Mouse (Mus musculus): ENCODE data around the gene Pacrg. TPM values are rescaled to one million over a fixed set of nuclear protein-coding genes. Genes with fewer than 3 reads are reported as not detected.

Gene Pacrg
- polyA plus RNA-seq, 1 experiment from 2014 or later: 4.1 TPM

GRCm38 (mm10) chr17:10425311-10425710 is 414.8 kb downstream of the Pacrg start:
- Histone ChIP-seq H3K4me3 (no peak overlapping the region), H3K27ac (no peak overlapping the region), H3K27me3 (no peaks in the 10 kb centered on the region), H3K36me3 (ENCODE audit: poor library complexity, severe bottlenecking) (no peaks in the 10 kb centered on the region), H3K9me3 (replicated peaks) (no peaks in the 10 kb centered on the region), H3K4me1 (no peaks in the 10 kb centered on the region), H3K9ac (no peak overlapping the region), H3K4me2 (no peak overlapping the region)
- 86% methylated on average over 5 of the region's 5 CpGs for WGBS
- no peak for ATAC-seq

- H3K9ac ChIP-seq: no peak overlapping the region
- H3K9me3 ChIP-seq (replicated peaks): no peaks in the 10 kb centered on the region
- H3K36me3 ChIP-seq (ENCODE audit: poor library complexity, severe bottlenecking): no peaks in the 10 kb centered on the region
- no peaks in the 10 kb centered on the region for H3K27me3 ChIP-seq
- ATAC-seq: no peak
- no peaks in the 10 kb centered on the region for H3K4me1 ChIP-seq
- H3K27ac ChIP-seq: no peak overlapping the region
- H3K4me2 ChIP-seq: no peak overlapping the region
- no peak overlapping the region for H3K4me3 ChIP-seq
- 46% methylated on average over 7 of the region's 7 CpGs for WGBS
Observed at GRCm38 (mm10) chr17:10417558-10418253, 422.4 kb downstream of the Pacrg start.

- WGBS: 68% methylated on average over 4 of the region's 4 CpGs
- no peak for ATAC-seq
- Histone ChIP-seq H3K27ac (no peak overlapping the region), H3K4me1 (no peaks in the 10 kb centered on the region), H3K9me3 (replicated peaks) (no peaks in the 10 kb centered on the region), H3K27me3 (no peaks in the 10 kb centered on the region), H3K9ac (no peak overlapping the region), H3K4me3 (no peak overlapping the region), H3K4me2 (no peak overlapping the region), H3K36me3 (ENCODE audit: poor library complexity, severe bottlenecking) (no peaks in the 10 kb centered on the region)
Observed at GRCm38 (mm10) chr17:10416995-10417394, 423.1 kb downstream of the Pacrg start.

- H3K9me3 ChIP-seq (replicated peaks): no peaks in the 10 kb centered on the region
- WGBS: 93% methylated on average over 4 of the region's 4 CpGs
- H3K4me2 ChIP-seq: no peak overlapping the region
- H3K27me3 ChIP-seq: no peaks in the 10 kb centered on the region
- ATAC-seq: no peak
- no peak overlapping the region for H3K4me3 ChIP-seq
- H3K36me3 ChIP-seq (ENCODE audit: poor library complexity, severe bottlenecking): no peaks in the 10 kb centered on the region
- no peak overlapping the region for H3K9ac ChIP-seq
- no peaks in the 10 kb centered on the region for H3K4me1 ChIP-seq
- H3K27ac ChIP-seq: no peak overlapping the region
Observed at GRCm38 (mm10) chr17:10416101-10416500, 424.0 kb downstream of the Pacrg start.

- Histone ChIP-seq H3K9ac (no peak overlapping the region), H3K27ac (no peak overlapping the region), H3K4me2 (no peak overlapping the region), H3K4me1 (no peaks in the 10 kb centered on the region), H3K4me3 (no peak overlapping the region), H3K36me3 (ENCODE audit: poor library complexity, severe bottlenecking) (no peaks in the 10 kb centered on the region), H3K27me3 (no peaks in the 10 kb centered on the region), H3K9me3 (replicated peaks) (no peaks in the 10 kb centered on the region)
- no peak for ATAC-seq
- 88% methylated on average over 4 of the region's 4 CpGs for WGBS
Observed at GRCm38 (mm10) chr17:10414383-10414782, 425.7 kb downstream of the Pacrg start.

GRCm38 (mm10) chr17:10413870-10414269 is 426.2 kb downstream of the Pacrg start:
- Histone ChIP-seq H3K4me2 (no peak overlapping the region), H3K4me3 (no peak overlapping the region), H3K27ac (no peak overlapping the region), H3K9ac (no peak overlapping the region), H3K4me1 (peaks cover 1% of the 10 kb centered on the region; the same call in 1 of the 2 replicates), H3K36me3 (ENCODE audit: poor library complexity, severe bottlenecking) (no peaks in the 10 kb centered on the region), H3K9me3 (replicated peaks) (no peaks in the 10 kb centered on the region), H3K27me3 (no peaks in the 10 kb centered on the region)
- WGBS: 78% methylated on average over 9 of the region's 9 CpGs
- no peak for ATAC-seq

- ATAC-seq: no peak
- Histone ChIP-seq H3K27me3 (no peaks in the 10 kb centered on the region), H3K27ac (no peak overlapping the region), H3K9me3 (replicated peaks) (no peaks in the 10 kb centered on the region), H3K4me1 (peaks cover 25% of the 10 kb centered on the region), H3K36me3 (ENCODE audit: poor library complexity, severe bottlenecking) (no peaks in the 10 kb centered on the region), H3K4me3 (no peak overlapping the region), H3K9ac (no peak overlapping the region), H3K4me2 (no peak overlapping the region)
- WGBS: 76% methylated on average over 8 of the region's 8 CpGs
Observed at GRCm38 (mm10) chr17:10410597-10411476, 429.3 kb downstream of the Pacrg start.

- no peaks in the 10 kb centered on the region for H3K9me3 ChIP-seq (replicated peaks)
- WGBS: 42% methylated on average over 4 of the region's 4 CpGs
Observed at GRCm38 (mm10) chr17:10408681-10409081, 431.4 kb downstream of the Pacrg start.

GRCm38 (mm10) chr17:10407031-10407722 is 432.9 kb downstream of the Pacrg start:
- WGBS: 63% methylated on average over 7 of the region's 7 CpGs
- Histone ChIP-seq H3K27me3 (no peaks in the 10 kb centered on the region), H3K4me1 (peaks cover 28% of the 10 kb centered on the region), H3K4me2 (no peak overlapping the region), H3K9ac (no peak overlapping the region), H3K4me3 (no peak overlapping the region), H3K9me3 (replicated peaks) (no peaks in the 10 kb centered on the region), H3K27ac (no peak overlapping the region), H3K36me3 (ENCODE audit: poor library complexity, severe bottlenecking) (no peaks in the 10 kb centered on the region)
- no peak for ATAC-seq

More at GRCm38 (mm10) chr17:10408681-10409081, 431.4 kb downstream of the Pacrg start:
- Histone ChIP-seq H3K9ac (no peak overlapping the region), H3K4me1 (peaks cover 28% of the 10 kb centered on the region), H3K27me3 (no peaks in the 10 kb centered on the region), H3K36me3 (ENCODE audit: poor library complexity, severe bottlenecking) (no peaks in the 10 kb centered on the region), H3K27ac (no peak overlapping the region), H3K4me2 (no peak overlapping the region), H3K4me3 (no peak overlapping the region)
- ATAC-seq: no peak

- Histone ChIP-seq H3K9ac (no peak overlapping the region), H3K27me3 (no peaks in the 10 kb centered on the region), H3K27ac (no peak overlapping the region), H3K4me1 (peaks cover 28% of the 10 kb centered on the region), H3K4me3 (no peak overlapping the region), H3K9me3 (replicated peaks) (no peaks in the 10 kb centered on the region), H3K36me3 (ENCODE audit: poor library complexity, severe bottlenecking) (no peaks in the 10 kb centered on the region), H3K4me2 (peak overlapping the region; percentile 43)
- ATAC-seq: no peak
- WGBS: 19% methylated on average over 7 of the region's 7 CpGs
Observed at GRCm38 (mm10) chr17:10406311-10406710, 433.8 kb downstream of the Pacrg start.

- Histone ChIP-seq H3K9ac (no peak overlapping the region), H3K4me1 (peaks cover 28% of the 10 kb centered on the region), H3K27me3 (no peaks in the 10 kb centered on the region), H3K9me3 (replicated peaks) (no peaks in the 10 kb centered on the region), H3K4me3 (no peak overlapping the region), H3K4me2 (peak overlapping the region; percentile 43), H3K36me3 (ENCODE audit: poor library complexity, severe bottlenecking) (no peaks in the 10 kb centered on the region), H3K27ac (no peak overlapping the region)
- no peak for ATAC-seq
- WGBS: 6% methylated on average over 7 of the region's 7 CpGs
Observed at GRCm38 (mm10) chr17:10405906-10406305, 434.2 kb downstream of the Pacrg start.

GRCm38 (mm10) chr17:10403186-10403585 is 436.9 kb downstream of the Pacrg start:
- no peak overlapping the region for H3K4me2 ChIP-seq
- no peaks in the 10 kb centered on the region for H3K36me3 ChIP-seq (ENCODE audit: poor library complexity, severe bottlenecking)
- H3K9ac ChIP-seq: no peak overlapping the region
- ATAC-seq: no peak
- no peaks in the 10 kb centered on the region for H3K9me3 ChIP-seq (replicated peaks)
- no peak overlapping the region for H3K27ac ChIP-seq
- no peaks in the 10 kb centered on the region for H3K27me3 ChIP-seq
- 91% methylated on average over 11 of the region's 11 CpGs for WGBS
- H3K4me3 ChIP-seq: no peak overlapping the region
- peaks cover 42% of the 10 kb centered on the region for H3K4me1 ChIP-seq

Measured in forebrain, embryonic 13.5 days (tissue).